Mouse (Mus musculus) embryonic facial prominence, embryonic 11.5 days (tissue): ENCODE results near the gene Fbxo36. TPM values are rescaled to one million over a fixed set of nuclear protein-coding genes. Genes with fewer than 3 reads are reported as not detected.

Experiments
- ATAC-seq: fragments of 200-750 bp; cut with Nextera tagmentation; replicated peaks from 2 replicates; pipeline ENCODE4 v1.8.0; 2017; ENCODE audit warnings: low read depth; ENCODE audit not compliant: insufficient number of reproducible peaks, low FRiP score, low TSS enrichment
- DNase-seq: peaks from one replicate; pipeline ENCODE4 v3.0.0-alpha.2; 2015; ENCODE audit warnings: low spot score
- H3K27ac ChIP-seq: fragments of 300-500 bp; sonication (generic); replicated peaks from 2 replicates; pipeline ENCODE4 v1.5.1; 2014; ENCODE audit warnings: mild to moderate bottlenecking, low read depth, low read length, control low read depth
- H3K27me3 ChIP-seq: fragments of 300-500 bp; sonication (generic); 2 replicates; pipeline ENCODE4 v1.6.1; 2014; ENCODE audit warnings: mild to moderate bottlenecking, low read length, moderate library complexity, mixed read lengths; ENCODE audit not compliant: control insufficient read depth, insufficient read depth
- H3K36me3 ChIP-seq: fragments of 300-500 bp; sonication (generic); replicated peaks from 2 replicates; pipeline ENCODE4 v1.6.1; 2014; ENCODE audit warnings: low read depth, mild to moderate bottlenecking, low read length, moderate library complexity, mixed read lengths; ENCODE audit not compliant: control insufficient read depth, insufficient read depth
- H3K4me1 ChIP-seq: fragments of 300-500 bp; sonication (generic); 2 replicates; pipeline ENCODE4 v1.6.1; 2014; ENCODE audit warnings: low read length, mixed read lengths; ENCODE audit not compliant: control insufficient read depth, insufficient read depth
- H3K4me2 ChIP-seq: fragments of 300-500 bp; sonication (generic); 2 replicates; pipeline ENCODE4 v1.6.1; 2014; ENCODE audit warnings: low read depth, mild to moderate bottlenecking, control low read depth, low read length, moderate library complexity
- H3K4me3 ChIP-seq: fragments of 300-500 bp; sonication (generic); 2 replicates; pipeline ENCODE4 v1.5.1; 2014; ENCODE audit warnings: low read depth, low read length, control low read depth
- H3K9ac ChIP-seq: fragments of 300-500 bp; sonication (generic); replicated peaks from 2 replicates; pipeline ENCODE4 v1.6.1; 2014; ENCODE audit warnings: mild to moderate bottlenecking, control low read depth, low read length
- H3K9me3 ChIP-seq: fragments of 300-500 bp; sonication (generic); replicated peaks from 2 replicates; pipeline ENCODE4 v1.6.1; 2016; ENCODE audit warnings: mild to moderate bottlenecking, low read length, inconsistent platforms, mixed read lengths; ENCODE audit not compliant: control insufficient read depth
- WGBS: fragments of 180-500 bp; shearing (Covaris S2); extraction: QIAGEN DNeasy Blood & Tissue Kit; methylation state at CpG from one replicate; pipeline ENCODE4 v1.1.7; 2014; 5-methylcytosine and 5-hydroxymethylcytosine counted together
- polyA plus RNA-seq: library from polyadenylated mRNA; unstranded; fragments of >200 nt; fragmentation: Nextera tagmentation; extraction: Ambion mirVana; gene quantifications from 2 replicates; pipeline ENCODE4 v1.2.1, GENCODE M21; 2014

The Fbxo36 gene
- 9.9 and 11.3 TPM in 2 replicates for polyA plus RNA-seq

- peak within 1 kb of the TSS; percentile 66 for H3K4me2 ChIP-seq
- peak within 1 kb of the TSS; percentile 78 for H3K4me3 ChIP-seq
- H3K36me3 ChIP-seq, result no peaks in the 10 kb centered on the region
- peak; percentile 95 for DNase-seq
- peak within 1 kb of the TSS; percentile 87 for H3K27ac ChIP-seq
- no peaks in the 10 kb centered on the region for H3K27me3 ChIP-seq
- WGBS, result under 1% methylated on average over 52 of the region's 54 CpGs
- ATAC-seq, result peak; percentile 90
- peak within 1 kb of the TSS; percentile 88 for H3K9ac ChIP-seq
- H3K9me3 ChIP-seq, result no peaks in the 10 kb centered on the region
- no peaks in the 10 kb centered on the region for H3K4me1 ChIP-seq
Measured at GRCm38 (mm10) chr1:84839309-84840017, at the start of gene Fbxo36. Gene Fbxo36, plus strand, starts transcription at chr1:84839841.

GRCm38 (mm10) chr1:84791393-84791792, 48.2 kb upstream of the Fbxo36 start:
- Histone ChIP-seq H3K4me2 (no peak overlapping the region), H3K36me3 (peaks cover 2% of the 10 kb centered on the region), H3K27me3 (no peaks in the 10 kb centered on the region), H3K9me3 (no peaks in the 10 kb centered on the region), H3K4me3 (no peak overlapping the region), H3K4me1 (no peaks in the 10 kb centered on the region), H3K27ac (no peak overlapping the region), H3K9ac (no peak overlapping the region)
- no peak for ATAC-seq
- WGBS, result 90% methylated on average over 2 of the region's 2 CpGs
- DNase-seq, result no peak

GRCm38 (mm10) chr1:84795335-84795734, 44.3 kb upstream of the Fbxo36 start:
- Histone ChIP-seq H3K9me3 (no peaks in the 10 kb centered on the region), H3K4me2 (no peak overlapping the region), H3K36me3 (no peaks in the 10 kb centered on the region; the same call in none of the 2 replicates), H3K27ac (no peak overlapping the region), H3K27me3 (no peaks in the 10 kb centered on the region), H3K9ac (no peak overlapping the region), H3K4me1 (no peaks in the 10 kb centered on the region), H3K4me3 (no peak overlapping the region)
- DNase-seq (no peak), ATAC-seq (no peak)
- WGBS, result 95% methylated on average over 7 of the region's 7 CpGs

- ATAC-seq (no peak), DNase-seq (no peak)
- Histone ChIP-seq H3K36me3 (no peaks in the 10 kb centered on the region), H3K4me1 (no peaks in the 10 kb centered on the region), H3K9me3 (no peaks in the 10 kb centered on the region), H3K4me2 (no peak overlapping the region), H3K4me3 (no peak overlapping the region), H3K27ac (no peak overlapping the region), H3K9ac (no peak overlapping the region), H3K27me3 (no peaks in the 10 kb centered on the region)
Measured at GRCm38 (mm10) chr1:84799166-84799565, 40.5 kb upstream of the Fbxo36 start.

GRCm38 (mm10) chr1:84803788-84804187, 35.9 kb upstream of the Fbxo36 start:
- no peak overlapping the region for H3K9ac ChIP-seq
- H3K4me3 ChIP-seq, result no peak overlapping the region
- no peak overlapping the region for H3K27ac ChIP-seq
- no peaks in the 10 kb centered on the region for H3K9me3 ChIP-seq
- 96% methylated on average over 1 of the region's 1 CpGs for WGBS
- DNase-seq (no peak), ATAC-seq (no peak)
- no peaks in the 10 kb centered on the region for H3K4me1 ChIP-seq
- no peak overlapping the region for H3K4me2 ChIP-seq
- no peaks in the 10 kb centered on the region for H3K36me3 ChIP-seq
- H3K27me3 ChIP-seq, result no peaks in the 10 kb centered on the region

GRCm38 (mm10) chr1:84817596-84817995, 22.0 kb upstream of the Fbxo36 start:
- Histone ChIP-seq H3K4me1 (no peaks in the 10 kb centered on the region), H3K9me3 (no peaks in the 10 kb centered on the region), H3K36me3 (no peaks in the 10 kb centered on the region), H3K27ac (no peak overlapping the region), H3K4me2 (no peak overlapping the region), H3K9ac (no peak overlapping the region), H3K27me3 (no peaks in the 10 kb centered on the region), H3K4me3 (no peak overlapping the region)
- WGBS, result 95% methylated on average over 1 of the region's 1 CpGs
- ATAC-seq, result no peak
- DNase-seq, result no peak

GRCm38 (mm10) chr1:84825091-84825490, 14.6 kb upstream of the Fbxo36 start:
- Histone ChIP-seq H3K9me3 (no peaks in the 10 kb centered on the region), H3K4me3 (no peak overlapping the region), H3K36me3 (no peaks in the 10 kb centered on the region), H3K4me2 (no peak overlapping the region), H3K27me3 (no peaks in the 10 kb centered on the region), H3K9ac (no peak overlapping the region), H3K27ac (no peak overlapping the region), H3K4me1 (no peaks in the 10 kb centered on the region)
- DNase-seq (no peak), ATAC-seq (no peak)
- 57% methylated on average over 2 of the region's 2 CpGs for WGBS

GRCm38 (mm10) chr1:84837523-84838145, 2.0 kb upstream of the Fbxo36 start:
- no peak for DNase-seq
- H3K9ac ChIP-seq, result peak overlapping the region; percentile 28; the same call in 1 of the 2 replicates
- no peak overlapping the region; the same call in 1 of the 2 replicates for H3K27ac ChIP-seq
- peak overlapping the region; percentile 78 for H3K4me3 ChIP-seq
- ATAC-seq, result no peak
- no peaks in the 10 kb centered on the region for H3K27me3 ChIP-seq
- WGBS, result 8% methylated on average over 20 of the region's 20 CpGs
- H3K4me1 ChIP-seq, result no peaks in the 10 kb centered on the region
- H3K4me2 ChIP-seq, result peak overlapping the region; percentile 66
- H3K9me3 ChIP-seq, result no peaks in the 10 kb centered on the region
- no peaks in the 10 kb centered on the region for H3K36me3 ChIP-seq
